Mouse (Mus musculus): ENCODE data around the gene Tpx2. TPM values are rescaled to one million over a fixed set of nuclear protein-coding genes. Genes with fewer than 3 reads are reported as not detected.

Gene Tpx2
- total RNA-seq, 2 experiments from 2014 or later: 102 to 126 TPM

GRCm38 (mm10) chr2:152911031-152911430, 63.3 kb downstream of the Tpx2 start, which contains the start of gene Mylk2:
Gene Mylk2 (plus strand): TSS chr2:152911352.
- no peak for ATAC-seq (ENCODE audit: poor library complexity, severe bottlenecking)

- no peak for ATAC-seq (ENCODE audit: poor library complexity, severe bottlenecking)
Measured at GRCm38 (mm10) chr2:152911432-152911831, 63.7 kb downstream of the Tpx2 start.

GRCm38 (mm10) chr2:152913471-152913870, 65.7 kb downstream of the Tpx2 start:
- no peak for ATAC-seq (ENCODE audit: poor library complexity, severe bottlenecking)

- peak; percentile 98 for ATAC-seq (ENCODE audit: poor library complexity, severe bottlenecking)
Measured at GRCm38 (mm10) chr2:152914310-152915120, 66.8 kb downstream of the Tpx2 start.

GRCm38 (mm10) chr2:152915453-152915852, 67.7 kb downstream of the Tpx2 start:
- ATAC-seq (ENCODE audit: poor library complexity, severe bottlenecking): no peak

GRCm38 (mm10) chr2:152916111-152916510, 68.3 kb downstream of the Tpx2 start:
- ATAC-seq (ENCODE audit: poor library complexity, severe bottlenecking): no peak

GRCm38 (mm10) chr2:152917671-152918070, 69.9 kb downstream of the Tpx2 start:
- no peak for ATAC-seq (ENCODE audit: poor library complexity, severe bottlenecking)

- no peak for ATAC-seq (ENCODE audit: poor library complexity, severe bottlenecking)
Measured at GRCm38 (mm10) chr2:152922376-152922775, 74.6 kb downstream of the Tpx2 start.

GRCm38 (mm10) chr2:152923621-152924020, 75.9 kb downstream of the Tpx2 start:
- no peak for ATAC-seq (ENCODE audit: poor library complexity, severe bottlenecking)

GRCm38 (mm10) chr2:152924128-152924527, 76.4 kb downstream of the Tpx2 start:
- ATAC-seq (ENCODE audit: poor library complexity, severe bottlenecking): no peak

GRCm38 (mm10) chr2:152924543-152924942, 76.8 kb downstream of the Tpx2 start:
- ATAC-seq (ENCODE audit: poor library complexity, severe bottlenecking): no peak

- peak; percentile 78 for ATAC-seq (ENCODE audit: poor library complexity, severe bottlenecking)
Measured at GRCm38 (mm10) chr2:152925189-152925872, 77.6 kb downstream of the Tpx2 start.

GRCm38 (mm10) chr2:152926896-152927295, 79.1 kb downstream of the Tpx2 start:
- 0 out of 2 replicates have a peak, but pooled peaks have one; percentile 13 for ATAC-seq (ENCODE audit: poor library complexity, severe bottlenecking)

- peak; percentile 51 for ATAC-seq (ENCODE audit: poor library complexity, severe bottlenecking)
Measured at GRCm38 (mm10) chr2:152927371-152927770, 79.6 kb downstream of the Tpx2 start.

GRCm38 (mm10) chr2:152928219-152928987, 80.6 kb downstream of the Tpx2 start:
- ATAC-seq (ENCODE audit: poor library complexity, severe bottlenecking): no peak

GRCm38 (mm10) chr2:152928988-152929370, 81.2 kb downstream of the Tpx2 start:
- ATAC-seq (ENCODE audit: poor library complexity, severe bottlenecking): no peak

GRCm38 (mm10) chr2:152930276-152930675, 82.5 kb downstream of the Tpx2 start:
- ATAC-seq (ENCODE audit: poor library complexity, severe bottlenecking): no peak

- ATAC-seq (ENCODE audit: poor library complexity, severe bottlenecking): no peak
Measured at GRCm38 (mm10) chr2:152931456-152932160, 83.8 kb downstream of the Tpx2 start.

GRCm38 (mm10) chr2:152933048-152933447, 85.3 kb downstream of the Tpx2 start, which contains the start of gene Foxs1:
Gene Foxs1 (minus strand): TSS chr2:152933208.
- ATAC-seq (ENCODE audit: poor library complexity, severe bottlenecking): no peak

- ATAC-seq (ENCODE audit: poor library complexity, severe bottlenecking): peak; percentile 88
Measured at GRCm38 (mm10) chr2:152933614-152934013, 85.8 kb downstream of the Tpx2 start.

GRCm38 (mm10) chr2:152939846-152940245, 92.1 kb downstream of the Tpx2 start:
- ATAC-seq (ENCODE audit: poor library complexity, severe bottlenecking): peak; percentile 75
